Comparison of ENCODE assay signal across 12 mouse cellular contexts in the genomic region with DNA sequence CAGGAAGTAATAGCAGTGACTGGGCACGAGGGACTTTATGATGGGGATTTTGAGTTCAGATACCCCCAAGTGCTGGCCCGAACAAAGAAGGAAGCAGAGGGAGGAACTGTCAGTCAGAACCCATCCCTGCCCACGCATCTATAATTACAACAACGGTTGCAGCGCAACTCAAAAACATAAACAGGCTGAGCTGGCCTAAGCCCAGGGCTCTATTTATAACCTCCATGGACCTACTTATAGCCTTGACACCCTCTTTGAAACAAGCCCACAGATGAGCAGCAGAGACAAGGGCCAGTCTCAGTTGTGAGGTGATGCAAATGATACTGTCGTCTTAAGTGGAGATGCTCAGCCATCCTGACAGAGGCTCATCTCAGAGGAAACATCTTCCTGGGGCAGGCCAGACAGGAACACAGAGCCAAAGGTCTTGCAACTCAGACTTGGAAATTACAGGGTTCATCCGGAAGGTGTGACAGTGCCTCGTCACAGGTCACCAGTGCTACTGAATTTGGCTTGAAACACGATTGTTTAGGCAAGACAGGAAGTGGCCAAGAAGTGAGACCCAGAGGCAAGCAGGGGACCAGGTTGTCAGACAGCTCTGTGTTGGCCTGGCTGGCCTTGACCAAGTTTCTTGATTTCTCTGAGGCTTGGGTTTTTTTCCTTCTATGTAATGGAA.
DNase-seq lines count a peak whose midpoint lies in the region; ATAC-seq and TF ChIP-seq lines count a peak whose summit lies in the region.
"Had no signal": no experiment of that assay in that cellular context is flagged by ENCODE, and none has a peak within 500 bp of the region (broad histone marks: within the 10 kb centered on the region; RNA-seq: fewer than 3 reads in every experiment).

No protein-coding gene starts in this region.

- no peak overlapping the region for H3K4me2 ChIP-seq in lung, postnatal 0 days (replicated peaks; ENCODE audit: low read depth, low read length)
- H3K4me2 ChIP-seq: lung, embryonic 15.5 days had no signal

- WGBS in lung, postnatal 0 days: 36% methylated on average over 9 of the region's 9 CpGs

- no peaks in the 10 kb centered on the region for H3K4me1 ChIP-seq in lung, postnatal 0 days (ENCODE audit: insufficient read depth, low read depth, low read length)
- H3K4me1 ChIP-seq: lung, embryonic 15.5 days had no signal

- no peak for TF ChIP-seq CTCF in lung, postnatal 0 days (IDR thresholded peaks at IDR 0.05)

- H3K36me3 ChIP-seq in lung, postnatal 0 days (ENCODE audit: insufficient read depth, low read length): no peaks in the 10 kb centered on the region
- H3K36me3 ChIP-seq in splenic B cell, adult 2 months (ENCODE audit: control insufficient read depth, insufficient read depth, low read length, poor library complexity, severe bottlenecking): no peaks in the 10 kb centered on the region
- H3K36me3 ChIP-seq: lung, embryonic 15.5 days had no signal

- ATAC-seq in lung, postnatal 0 days: no peak; the same call in 1 of the 2 replicates

- no peak overlapping the region for H3K4me3 ChIP-seq in lung, postnatal 0 days (ENCODE audit: low read depth, low read length)
- H3K4me3 ChIP-seq: lung, embryonic 15.5 days had no signal

- H3K27me3 ChIP-seq in lung, postnatal 0 days (replicated peaks; ENCODE audit: insufficient read depth, low read length): no peaks in the 10 kb centered on the region
- no peaks in the 10 kb centered on the region for H3K27me3 ChIP-seq in splenic B cell, adult 2 months (ENCODE audit: control insufficient read depth, insufficient read depth, low read length, poor library complexity, severe bottlenecking)
- H3K27me3 ChIP-seq: lung, embryonic 15.5 days had no signal

- H3K27ac ChIP-seq in lung, postnatal 0 days (ENCODE audit: low read length): no peak overlapping the region
- H3K27ac ChIP-seq: lung, embryonic 15.5 days had no signal

- H3K9me3 ChIP-seq in lung, postnatal 0 days (ENCODE audit: low read length): no peaks in the 10 kb centered on the region
- H3K9me3 ChIP-seq: lung, embryonic 15.5 days had no signal

- DNase-seq in right cerebral cortex, postnatal 10 days (ENCODE audit: low spot score in 2 of 2): peak; percentile 28 to 51
- no peak for DNase-seq in right cerebral cortex, postnatal 36 days (ENCODE audit: low spot score in 2 of 2)
- DNase-seq in heart, adult 9 months (ENCODE audit: low spot score in 2 of 2): peak; percentile 71 to 75
- peak; percentile 33 for DNase-seq in lung, postnatal 0 days (ENCODE audit: low spot score)
- peak; percentile 61 for DNase-seq in splenic B cell, adult 2 months (ENCODE audit: low read depth, low spot score)
- no peak for DNase-seq in kidney, adult 9 months
- no peak for DNase-seq in ovary, adult 18-20 months (ENCODE audit: low spot score)
- DNase-seq: cerebellum, postnatal 14 days; kidney, postnatal 25 days; left cerebral cortex, postnatal 4 days; thymus, postnatal 36 days had no signal

- TF ChIP-seq EP300 in lung, postnatal 0 days (IDR thresholded peaks at IDR 0.05): no peak

- no peak overlapping the region for H3K9ac ChIP-seq in lung, postnatal 0 days (replicated peaks; ENCODE audit: low read depth)
- H3K9ac ChIP-seq: lung, embryonic 15.5 days had no signal

Comparison
In these comparisons a context has a peak if more than half of its experiments do, and no peak if none do; other contexts are left out.
1. DNase-seq: peak in right cerebral cortex, postnatal 10 days (2 of 2), heart, adult 9 months (2 of 2), lung, postnatal 0 days (single experiment) and splenic B cell, adult 2 months (single experiment); none in right cerebral cortex, postnatal 36 days (0 of 2), kidney, adult 9 months (single experiment) and ovary, adult 18-20 months (single experiment).